ENCODE assay signal across 8 mouse cellular contexts in the genomic region with DNA sequence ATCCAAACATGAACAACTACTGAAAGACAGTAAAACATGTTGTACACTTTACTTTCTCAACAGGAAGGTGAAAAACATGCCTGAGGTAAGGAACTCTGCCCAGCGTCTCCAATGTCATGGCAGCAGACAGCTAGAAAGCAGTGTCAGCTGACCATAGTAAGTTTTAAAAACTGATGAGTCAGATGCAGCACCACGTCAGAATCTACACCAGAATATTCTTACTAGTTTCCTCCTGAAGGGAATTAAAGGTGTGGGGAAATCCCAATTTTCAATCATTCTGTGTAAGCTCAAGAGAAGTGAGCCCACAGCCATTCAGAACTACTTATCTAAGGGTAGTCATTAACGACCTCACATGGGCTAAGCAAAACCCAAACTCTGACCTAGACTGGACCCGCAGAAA. TPM values are rescaled to one million over a fixed set of nuclear protein-coding genes. Genes with fewer than 3 reads are reported as not detected.
DNase-seq lines count a peak whose midpoint lies in the region; ATAC-seq and TF ChIP-seq lines count a peak whose summit lies in the region.

No protein-coding gene starts in this region.

- peak overlapping the region; percentile 83 for H3K9ac ChIP-seq in heart, embryonic 14.5 days (ENCODE audit: low read length)
- H3K9ac ChIP-seq in hindbrain, embryonic 12.5 days, result peak overlapping the region; percentile 65; the same call in 1 of the 2 replicates
- H3K9ac ChIP-seq in midbrain, embryonic 13.5 days (replicated peaks), result peak overlapping the region; percentile 73

- H3K36me3 ChIP-seq in heart, embryonic 14.5 days (ENCODE audit: control insufficient read depth, insufficient read depth, low read length), result peaks cover 1% of the 10 kb centered on the region; the same call in 1 of the 2 replicates
- H3K36me3 ChIP-seq in hindbrain, embryonic 12.5 days, result no peaks in the 10 kb centered on the region
- no peaks in the 10 kb centered on the region for H3K36me3 ChIP-seq in midbrain, embryonic 13.5 days

- no peak for TF ChIP-seq POLR2A in bone marrow, adult 2 months (IDR thresholded peaks at IDR 0.05; ENCODE audit: borderline replicate concordance, control insufficient read depth, low read depth, low read length)

- TF ChIP-seq CTCF in bone marrow, adult 2 months (IDR thresholded peaks at IDR 0.05; ENCODE audit: control insufficient read depth, insufficient read depth, low read length), result no peak

- H3K9me3 ChIP-seq in heart, embryonic 14.5 days (ENCODE audit: control insufficient read depth, low read length), result no peaks in the 10 kb centered on the region
- H3K9me3 ChIP-seq in hindbrain, embryonic 12.5 days (replicated peaks), result no peaks in the 10 kb centered on the region
- no peaks in the 10 kb centered on the region for H3K9me3 ChIP-seq in midbrain, embryonic 13.5 days

- H3K4me3 ChIP-seq in heart, embryonic 14.5 days (ENCODE audit: control insufficient read depth in 1 of 2, insufficient read depth in 1 of 2, low read depth in 1 of 2, low read length in 2 of 2), result peak overlapping the region; percentile 60 to 80
- H3K4me3 ChIP-seq in bone marrow, adult 2 months (replicated peaks; ENCODE audit: control insufficient read depth, low read depth, low read length), result peak overlapping the region; percentile 93
- H3K4me3 ChIP-seq in hindbrain, embryonic 12.5 days, result peak overlapping the region; percentile 59
- H3K4me3 ChIP-seq in midbrain, embryonic 13.5 days (replicated peaks), result peak overlapping the region; percentile 63

- no peaks in the 10 kb centered on the region for H3K27me3 ChIP-seq in heart, embryonic 14.5 days (ENCODE audit: control insufficient read depth, insufficient read depth, low read length)
- peaks cover 46% of the 10 kb centered on the region for H3K27me3 ChIP-seq in hindbrain, embryonic 12.5 days
- peaks cover 79% of the 10 kb centered on the region for H3K27me3 ChIP-seq in midbrain, embryonic 13.5 days

- H3K4me2 ChIP-seq in heart, embryonic 14.5 days (ENCODE audit: low read length), result peak overlapping the region; percentile 88
- H3K4me2 ChIP-seq in hindbrain, embryonic 12.5 days (replicated peaks), result peak overlapping the region; percentile 86
- peak overlapping the region; percentile 69 for H3K4me2 ChIP-seq in midbrain, embryonic 13.5 days (replicated peaks)

- peak overlapping the region in 1 of 2 experiments; percentile 12; a peak in 1 of 4 replicates for H3K27ac ChIP-seq in heart, embryonic 14.5 days (replicated peaks in 1 of 2; ENCODE audit: control insufficient read depth in 1 of 2, insufficient read depth in 1 of 2, low read depth in 2 of 2, low read length in 2 of 2)
- H3K27ac ChIP-seq in bone marrow, adult 2 months (ENCODE audit: control insufficient read depth, insufficient read depth, low read depth, low read length, poor library complexity), result no peak overlapping the region
- no peak overlapping the region for H3K27ac ChIP-seq in hindbrain, embryonic 12.5 days
- H3K27ac ChIP-seq in midbrain, embryonic 13.5 days, result no peak overlapping the region

- no peak for DNase-seq in heart, adult 9 months (ENCODE audit: low spot score in 2 of 2)
- no peak for DNase-seq in frontal cortex, postnatal 36 days (ENCODE audit: low spot score in 2 of 2)
- DNase-seq in retina, postnatal 1 day, result no peak
- no peak for DNase-seq in ovary, postnatal 36 days (ENCODE audit: low spot score)

- 7% methylated on average over 4 of the region's 4 CpGs for WGBS in heart, embryonic 14.5 days
- 3% methylated on average over 4 of the region's 4 CpGs for WGBS in bone marrow, adult 2 months
- WGBS in hindbrain, embryonic 12.5 days, result 33% methylated on average over 4 of the region's 4 CpGs
- 34% methylated on average over 4 of the region's 4 CpGs for WGBS in midbrain, embryonic 13.5 days

- peaks cover 16 to 34% of the 10 kb centered on the region in 2 experiments for H3K4me1 ChIP-seq in heart, embryonic 14.5 days (ENCODE audit: control insufficient read depth in 2 of 2, insufficient read depth in 2 of 2, low read length in 2 of 2)
- H3K4me1 ChIP-seq in bone marrow, adult 2 months (ENCODE audit: control insufficient read depth, insufficient read depth, low read length), result no peaks in the 10 kb centered on the region
- H3K4me1 ChIP-seq in hindbrain, embryonic 12.5 days, result peaks cover 8% of the 10 kb centered on the region; the same call in 1 of the 2 replicates
- peaks cover 11% of the 10 kb centered on the region for H3K4me1 ChIP-seq in midbrain, embryonic 13.5 days (replicated peaks)

- no peak for ATAC-seq in heart, embryonic 14.5 days (ENCODE audit: insufficient number of reproducible peaks, insufficient read depth, low FRiP score, low read depth)
- ATAC-seq in hindbrain, embryonic 12.5 days (ENCODE audit: low FRiP score), result no peak
- no peak for ATAC-seq in midbrain, embryonic 13.5 days

RNA-seq across cellular contexts. Expression of a gene that starts 1.1 kb away (rescaled TPM):
- polyA plus RNA-seq in heart, embryonic 14.5 days (2014; fragmentation: Nextera tagmentation; extraction: Ambion mirVana), result 24.0 and 25.5 TPM in 2 replicates
- 3.3 and 5.9 TPM in 2 replicates for polyA plus RNA-seq in bone marrow, adult 2 months (2011; ENCODE audit: insufficient read depth, insufficient read length, low replicate concordance, missing spikeins)
- polyA plus RNA-seq in hindbrain, embryonic 12.5 days (2016; fragmentation: Nextera tagmentation; extraction: Ambion mirVana), result 9.6 and 10.8 TPM in 2 replicates
- polyA plus RNA-seq in midbrain, embryonic 13.5 days (2015; fragmentation: Nextera tagmentation; extraction: Ambion mirVana), result 6.8 and 7.3 TPM in 2 replicates
